Mouse (Mus musculus) embryo, embryonic 10.5 days (tissue): ENCODE measurements around the gene Acsl5.

Experiments used
- DNase-seq: peaks from one replicate; pipeline ENCODE4 v3.0.0-alpha.2; 2015; ENCODE audit warnings: low spot score

Gene Acsl5

GRCm38 (mm10) chr19:55288974-55289373, 37.2 kb downstream of the Acsl5 start:
- DNase-seq = no peak

GRCm38 (mm10) chr19:55290621-55291270, 39.0 kb downstream of the Acsl5 start:
- no peak for DNase-seq

- no peak for DNase-seq
These were observed 40.6 kb downstream of the Acsl5 start for GRCm38 (mm10) chr19:55292210-55292850.

GRCm38 (mm10) chr19:55293175-55293574, 41.4 kb downstream of the Acsl5 start:
- DNase-seq = no peak

- no peak for DNase-seq
These were observed 43.3 kb downstream of the Acsl5 start for GRCm38 (mm10) chr19:55295075-55295474.

GRCm38 (mm10) chr19:55295556-55295955, 43.8 kb downstream of the Acsl5 start:
- DNase-seq = no peak

GRCm38 (mm10) chr19:55296301-55296700, 44.6 kb downstream of the Acsl5 start:
- DNase-seq = no peak

- DNase-seq = no peak
These were observed 45.8 kb downstream of the Acsl5 start for GRCm38 (mm10) chr19:55297489-55297888.

GRCm38 (mm10) chr19:55297961-55298360, 46.2 kb downstream of the Acsl5 start:
- DNase-seq = no peak

- DNase-seq = no peak
These were observed 47.6 kb downstream of the Acsl5 start for GRCm38 (mm10) chr19:55299378-55299777.

GRCm38 (mm10) chr19:55300525-55300924, 48.8 kb downstream of the Acsl5 start:
- DNase-seq = no peak

GRCm38 (mm10) chr19:55305024-55305423, 53.3 kb downstream of the Acsl5 start:
- DNase-seq = peak; percentile 34

GRCm38 (mm10) chr19:55311874-55312273, 60.1 kb downstream of the Acsl5 start:
- DNase-seq = no peak

- DNase-seq = no peak
These were observed 61.9 kb downstream of the Acsl5 start for GRCm38 (mm10) chr19:55313649-55314048.

- DNase-seq = peak; percentile 80
These were observed 63.8 kb downstream of the Acsl5 start, which contains the start of gene Zdhhc6 for GRCm38 (mm10) chr19:55315452-55316108. TSS of gene Zdhhc6 (minus strand) at chr19:55316032.

GRCm38 (mm10) chr19:55316109-55316714, 64.5 kb downstream of the Acsl5 start, which contains the start of gene Vti1a:
TSS of gene Vti1a (plus strand) at chr19:55316295.
- DNase-seq = peak; percentile 94

- no peak for DNase-seq
These were observed 65.2 kb downstream of the Acsl5 start for GRCm38 (mm10) chr19:55316901-55317300.

- no peak for DNase-seq
These were observed 67.3 kb downstream of the Acsl5 start for GRCm38 (mm10) chr19:55319036-55319435.

GRCm38 (mm10) chr19:55319521-55319920, 67.8 kb downstream of the Acsl5 start:
- no peak for DNase-seq

- no peak for DNase-seq
These were observed 70.9 kb downstream of the Acsl5 start for GRCm38 (mm10) chr19:55322604-55323003.

GRCm38 (mm10) chr19:55327510-55327909, 75.8 kb downstream of the Acsl5 start:
- DNase-seq = no peak

GRCm38 (mm10) chr19:55331776-55332175, 80.0 kb downstream of the Acsl5 start:
- DNase-seq = no peak
